ENCODE assay signal across 8 mouse cellular contexts in the genomic region with DNA sequence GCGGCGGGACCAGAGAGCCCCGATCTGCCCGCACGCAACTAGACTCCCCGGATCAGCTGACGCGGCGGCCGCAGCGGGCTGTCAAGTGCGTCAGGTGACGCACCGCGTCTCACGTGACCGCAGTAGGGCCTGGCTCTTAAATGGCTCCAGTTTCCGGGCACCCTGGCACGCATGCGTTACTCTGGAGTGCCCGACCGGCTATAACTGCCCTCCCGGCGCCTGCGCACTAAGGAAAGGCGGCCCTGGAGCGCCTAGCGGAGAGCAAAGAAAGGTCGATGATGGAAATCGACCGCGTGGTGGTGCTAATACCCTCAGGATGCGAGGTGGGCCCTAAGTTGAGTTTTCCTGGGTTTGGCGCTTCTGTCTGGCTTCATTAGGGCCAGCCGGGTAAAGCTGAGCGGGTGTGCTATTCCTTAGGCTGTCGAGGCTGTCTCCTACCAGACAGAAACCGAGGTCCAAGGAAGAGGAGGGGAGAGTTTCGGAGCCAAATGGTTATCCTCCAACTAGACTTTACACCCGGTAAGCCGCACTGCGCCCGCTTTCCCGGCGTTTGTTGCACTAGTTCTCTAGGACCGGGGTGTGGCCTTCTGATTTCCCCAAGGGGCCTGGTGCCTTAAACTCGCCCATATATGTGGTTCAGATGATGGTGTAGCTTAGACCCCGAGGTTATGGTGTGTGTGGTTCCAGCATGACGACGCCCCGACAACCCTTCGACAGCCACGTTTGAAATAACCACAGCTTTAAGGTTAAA. TPM values are rescaled to one million over a fixed set of nuclear protein-coding genes. Genes with fewer than 3 reads are reported as not detected.
DNase-seq lines count a peak whose midpoint lies in the region; ATAC-seq lines count a peak whose summit lies in the region.

A gene (minus strand): TSS at position 96 of the 751 bp plus-strand sequence.

- H3K9ac ChIP-seq in hindbrain, embryonic 15.5 days: peak within 1 kb of the TSS; percentile 87

- H3K27ac ChIP-seq in hindbrain, embryonic 15.5 days (replicated peaks): peak within 1 kb of the TSS; percentile 89

- H3K4me1 ChIP-seq in hindbrain, embryonic 15.5 days (replicated peaks): peaks cover 45% of the 10 kb centered on the region

- peak; percentile 98 for ATAC-seq in hindbrain, embryonic 15.5 days (ENCODE audit: low FRiP score, low read depth)

- peak; percentile 100 for DNase-seq in T-cell, adult 2 months (ENCODE audit: low spot score)
- peak; percentile 99 for DNase-seq in cerebellum, postnatal 36 days
- peak; percentile 99 to 100 for DNase-seq in frontal cortex, postnatal 36 days (ENCODE audit: low spot score in 2 of 2)
- peak; percentile 99 for DNase-seq in left cerebral cortex, adult 11 months (ENCODE audit: low spot score)
- peak; percentile 99 to 100 for DNase-seq in lung, postnatal 4 days
- DNase-seq in retina, postnatal 7 days (ENCODE audit: low read depth, low spot score): peak; percentile 97
- DNase-seq in urinary bladder, adult 2 months (ENCODE audit: low spot score): peak; percentile 96

- peak within 1 kb of the TSS; percentile 86 for H3K4me2 ChIP-seq in hindbrain, embryonic 15.5 days

- no peaks in the 10 kb centered on the region for H3K9me3 ChIP-seq in hindbrain, embryonic 15.5 days

- no peaks in the 10 kb centered on the region for H3K27me3 ChIP-seq in hindbrain, embryonic 15.5 days

- WGBS in hindbrain, embryonic 15.5 days: 2% methylated on average over 53 of the region's 53 CpGs

- no peaks in the 10 kb centered on the region for H3K36me3 ChIP-seq in hindbrain, embryonic 15.5 days

- peak within 1 kb of the TSS; percentile 78 for H3K4me3 ChIP-seq in hindbrain, embryonic 15.5 days

RNA-seq across cellular contexts. Expression of the gene that starts here (rescaled TPM):
- 222 and 231 TPM in 2 replicates for polyA plus RNA-seq in hindbrain, embryonic 15.5 days (2015; fragmentation: Nextera tagmentation; extraction: Ambion mirVana)
- polyA plus RNA-seq in urinary bladder, adult 2 months (2012; rRNA removed): 144 and 148 TPM in 2 replicates

Comparison
In these comparisons a context has a peak if more than half of its experiments do, and no peak if none do; other contexts are left out.
1. Peak in every context shown above with its lines: DNase-seq, ATAC-seq, H3K4me3 ChIP-seq and H3K27ac ChIP-seq.